Mouse (Mus musculus): ENCODE data around the gene Sbf2. TPM values are rescaled to one million over a fixed set of nuclear protein-coding genes. Genes with fewer than 3 reads are reported as not detected.

Gene Sbf2
- polyA plus RNA-seq, 1 experiment, result 5.5 TPM

DNA sequence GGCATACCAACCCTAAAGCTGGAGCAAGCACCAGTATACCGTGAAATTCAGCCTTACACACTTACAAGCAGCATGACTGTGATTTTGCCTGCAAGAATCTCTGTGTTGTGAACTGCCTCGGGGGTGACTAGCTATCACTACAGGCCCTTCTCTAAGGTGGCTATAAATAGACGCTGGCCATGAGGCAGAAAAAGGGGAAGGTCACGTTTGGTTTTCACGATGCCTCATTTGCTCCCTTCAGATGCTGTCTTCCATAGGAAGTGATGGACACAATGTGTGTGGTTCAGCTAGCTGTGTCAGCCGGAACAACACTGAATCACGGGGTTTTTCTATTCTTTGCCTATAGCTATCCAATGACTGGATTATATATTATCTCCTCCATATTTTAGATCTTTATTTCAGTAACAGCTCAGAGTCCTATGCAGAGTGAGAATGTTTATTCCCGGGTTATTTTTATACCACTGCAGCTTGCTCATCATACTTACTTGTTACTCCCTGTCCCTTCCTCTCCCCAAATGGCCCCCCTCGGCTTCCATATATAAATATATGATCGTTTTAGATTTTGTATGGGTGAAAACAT is 235.3 kb downstream of the Sbf2 start:
- Histone ChIP-seq H3K4me3 (ENCODE audit: extremely low read depth, insufficient read depth, insufficient read length) (no peak overlapping the region), H3K27ac (ENCODE audit: insufficient read depth, low read length) (no peak overlapping the region), H3K27me3 (ENCODE audit: control insufficient read depth, insufficient read depth, low read length) (no peaks in the 10 kb centered on the region), H3K4me1 (ENCODE audit: control insufficient read depth, insufficient read depth, insufficient read length) (no peaks in the 10 kb centered on the region; the same call in 1 of the 2 replicates), H3K36me3 (ENCODE audit: control insufficient read depth, insufficient read depth, low read length) (no peaks in the 10 kb centered on the region)
- DNase-seq (ENCODE audit: low read depth in 1 of 2, low spot score in 2 of 2), result no peak
- 44% methylated on average over 10 of the region's 10 CpGs for WGBS
- TF ChIP-seq CTCF (IDR thresholded peaks at IDR 0.05; ENCODE audit: extremely low read depth, insufficient read depth, insufficient read length, insufficient replicate concordance) (no peak), POLR2A (IDR thresholded peaks at IDR 0.05; ENCODE audit: low read depth, low read length) (no peak)

- DNase-seq (ENCODE audit: low read depth in 1 of 2, low spot score in 2 of 2), result peak in 1 of 2 experiments; percentile 11
- H3K27ac ChIP-seq (ENCODE audit: insufficient read depth, low read length), result no peak overlapping the region
- WGBS, result 38% methylated on average over 4 of the region's 4 CpGs
These were observed 242.2 kb downstream of the Sbf2 start for GRCm38 (mm10) chr7:110372529-110372928.

GRCm38 (mm10) chr7:110362005-110362404 is 252.7 kb downstream of the Sbf2 start:
- no peak for TF ChIP-seq CTCF (IDR thresholded peaks at IDR 0.05; ENCODE audit: extremely low read depth, insufficient read depth, insufficient read length, insufficient replicate concordance)
- no peak for TF ChIP-seq POLR2A (IDR thresholded peaks at IDR 0.05; ENCODE audit: low read depth, low read length)
- 94% methylated on average over 11 of the region's 11 CpGs for WGBS
- DNase-seq (ENCODE audit: low read depth in 1 of 2, low spot score in 2 of 2), result no peak
- Histone ChIP-seq H3K4me3 (ENCODE audit: extremely low read depth, insufficient read depth, insufficient read length) (no peak overlapping the region), H3K4me1 (ENCODE audit: control insufficient read depth, insufficient read depth, insufficient read length) (no peaks in the 10 kb centered on the region), H3K27ac (ENCODE audit: insufficient read depth, low read length) (no peak overlapping the region), H3K36me3 (ENCODE audit: control insufficient read depth, insufficient read depth, low read length) (no peaks in the 10 kb centered on the region), H3K27me3 (ENCODE audit: control insufficient read depth, insufficient read depth, low read length) (no peaks in the 10 kb centered on the region)

More at GRCm38 (mm10) chr7:110372529-110372928, 242.2 kb downstream of the Sbf2 start:
- H3K27me3 ChIP-seq (ENCODE audit: control insufficient read depth, insufficient read depth, low read length), result no peaks in the 10 kb centered on the region
- no peak overlapping the region for H3K4me3 ChIP-seq (ENCODE audit: extremely low read depth, insufficient read depth, insufficient read length)
- TF ChIP-seq POLR2A (IDR thresholded peaks at IDR 0.05; ENCODE audit: low read depth, low read length) (no peak), CTCF (IDR thresholded peaks at IDR 0.05; ENCODE audit: extremely low read depth, insufficient read depth, insufficient read length, insufficient replicate concordance) (no peak)
- H3K4me1 ChIP-seq (ENCODE audit: control insufficient read depth, insufficient read depth, insufficient read length), result no peaks in the 10 kb centered on the region
- H3K36me3 ChIP-seq (ENCODE audit: control insufficient read depth, insufficient read depth, low read length), result no peaks in the 10 kb centered on the region

DNA sequence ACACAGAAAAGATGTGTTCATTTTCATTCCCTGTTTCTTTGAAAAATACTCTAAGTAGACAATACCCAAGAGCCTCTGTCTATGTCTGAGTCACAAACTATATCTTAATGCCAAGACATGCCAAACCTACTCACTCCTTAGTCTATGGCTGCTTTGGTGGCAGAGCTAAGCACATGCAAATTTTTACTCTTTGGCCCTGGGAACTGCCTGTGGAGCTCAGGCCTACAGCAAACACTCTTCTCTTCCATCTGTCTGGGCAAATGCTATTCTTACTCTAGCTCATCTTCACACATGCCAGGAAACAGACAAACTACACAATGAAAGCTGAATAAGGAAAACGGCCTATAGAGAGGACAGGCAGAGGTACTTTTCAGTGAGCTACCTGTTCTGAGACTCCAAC is 253.2 kb downstream of the Sbf2 start:
- WGBS, result 89% methylated on average over 1 of the region's 1 CpGs
- H3K27me3 ChIP-seq (ENCODE audit: control insufficient read depth, insufficient read depth, low read length), result no peaks in the 10 kb centered on the region
- no peak overlapping the region for H3K27ac ChIP-seq (ENCODE audit: insufficient read depth, low read length)
- H3K4me3 ChIP-seq (ENCODE audit: extremely low read depth, insufficient read depth, insufficient read length), result no peak overlapping the region
- H3K36me3 ChIP-seq (ENCODE audit: control insufficient read depth, insufficient read depth, low read length), result no peaks in the 10 kb centered on the region
- no peaks in the 10 kb centered on the region for H3K4me1 ChIP-seq (ENCODE audit: control insufficient read depth, insufficient read depth, insufficient read length)
- TF ChIP-seq POLR2A (IDR thresholded peaks at IDR 0.05; ENCODE audit: low read depth, low read length), result no peak
- no peak for TF ChIP-seq CTCF (IDR thresholded peaks at IDR 0.05; ENCODE audit: extremely low read depth, insufficient read depth, insufficient read length, insufficient replicate concordance)
- no peak for DNase-seq (ENCODE audit: low read depth in 1 of 2, low spot score in 2 of 2)

GRCm38 (mm10) chr7:110359391-110359790 is 255.3 kb downstream of the Sbf2 start:
- H3K27me3 ChIP-seq (ENCODE audit: control insufficient read depth, insufficient read depth, low read length), result no peaks in the 10 kb centered on the region
- DNase-seq (ENCODE audit: low read depth in 1 of 2, low spot score in 2 of 2), result no peak
- no peaks in the 10 kb centered on the region for H3K36me3 ChIP-seq (ENCODE audit: control insufficient read depth, insufficient read depth, low read length)
- TF ChIP-seq CTCF (IDR thresholded peaks at IDR 0.05; ENCODE audit: extremely low read depth, insufficient read depth, insufficient read length, insufficient replicate concordance), result no peak
- TF ChIP-seq POLR2A (IDR thresholded peaks at IDR 0.05; ENCODE audit: low read depth, low read length), result no peak
- no peaks in the 10 kb centered on the region for H3K4me1 ChIP-seq (ENCODE audit: control insufficient read depth, insufficient read depth, insufficient read length)
- no peak overlapping the region for H3K4me3 ChIP-seq (ENCODE audit: extremely low read depth, insufficient read depth, insufficient read length)
- 90% methylated on average over 2 of the region's 2 CpGs for WGBS
- H3K27ac ChIP-seq (ENCODE audit: insufficient read depth, low read length), result no peak overlapping the region

DNA sequence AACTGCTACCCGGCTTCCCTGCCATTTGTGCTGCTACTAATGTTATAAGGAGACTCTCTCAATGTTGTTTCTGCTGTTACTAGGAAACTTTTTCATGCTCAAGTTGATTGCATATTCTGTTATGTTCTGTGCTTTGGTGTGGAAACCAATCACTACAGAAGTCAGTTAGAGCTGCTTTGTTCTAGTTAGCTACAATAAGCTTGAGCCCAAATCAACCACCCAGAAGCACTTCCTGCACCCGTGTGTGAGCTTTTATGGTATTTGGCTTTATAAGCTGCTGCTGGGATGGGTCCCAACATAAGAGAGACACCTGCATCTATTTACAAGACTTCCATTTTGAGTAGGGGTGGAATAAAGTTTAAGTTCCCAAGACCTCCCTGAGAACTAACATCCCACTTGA is 260.8 kb downstream of the Sbf2 start:
- Histone ChIP-seq H3K27ac (ENCODE audit: insufficient read depth, low read length) (no peak overlapping the region), H3K4me1 (ENCODE audit: control insufficient read depth, insufficient read depth, insufficient read length) (no peaks in the 10 kb centered on the region), H3K27me3 (ENCODE audit: control insufficient read depth, insufficient read depth, low read length) (no peaks in the 10 kb centered on the region), H3K4me3 (ENCODE audit: extremely low read depth, insufficient read depth, insufficient read length) (no peak overlapping the region), H3K36me3 (ENCODE audit: control insufficient read depth, insufficient read depth, low read length) (no peaks in the 10 kb centered on the region; the same call in 1 of the 2 replicates)
- WGBS, result 72% methylated on average over 2 of the region's 2 CpGs
- no peak for DNase-seq (ENCODE audit: low read depth in 1 of 2, low spot score in 2 of 2)
- TF ChIP-seq POLR2A (IDR thresholded peaks at IDR 0.05; ENCODE audit: low read depth, low read length) (no peak), CTCF (IDR thresholded peaks at IDR 0.05; ENCODE audit: extremely low read depth, insufficient read depth, insufficient read length, insufficient replicate concordance) (no peak)

DNA sequence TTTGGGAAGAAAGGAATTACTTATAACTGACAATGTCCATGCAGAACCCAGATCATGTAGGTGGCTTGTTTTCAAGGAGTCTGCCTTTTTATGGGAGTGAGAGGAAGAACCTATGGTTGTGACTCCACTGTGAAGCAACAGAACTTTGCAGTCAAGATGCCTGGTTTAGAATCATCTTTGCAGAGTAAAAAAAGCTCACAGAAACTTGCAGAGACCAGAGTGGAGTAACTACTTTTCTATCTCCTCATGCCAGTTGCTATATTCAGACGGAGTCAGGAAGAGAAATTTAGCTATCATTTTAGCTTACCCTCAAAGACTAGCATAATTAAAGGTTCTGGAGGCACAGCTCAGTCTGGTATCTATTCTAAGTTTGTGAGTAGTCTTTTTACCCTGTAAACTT is 267.5 kb downstream of the Sbf2 start:
- TF ChIP-seq POLR2A (IDR thresholded peaks at IDR 0.05; ENCODE audit: low read depth, low read length) (no peak), CTCF (IDR thresholded peaks at IDR 0.05; ENCODE audit: extremely low read depth, insufficient read depth, insufficient read length, insufficient replicate concordance) (no peak)
- Histone ChIP-seq H3K27ac (ENCODE audit: insufficient read depth, low read length) (no peak overlapping the region), H3K4me1 (ENCODE audit: control insufficient read depth, insufficient read depth, insufficient read length) (no peaks in the 10 kb centered on the region), H3K4me3 (ENCODE audit: extremely low read depth, insufficient read depth, insufficient read length) (no peak overlapping the region), H3K27me3 (ENCODE audit: control insufficient read depth, insufficient read depth, low read length) (no peaks in the 10 kb centered on the region), H3K36me3 (ENCODE audit: control insufficient read depth, insufficient read depth, low read length) (no peaks in the 10 kb centered on the region; the same call in 1 of the 2 replicates)
- DNase-seq (ENCODE audit: low read depth in 1 of 2, low spot score in 2 of 2), result no peak
- WGBS, result 95% methylated on average over 1 of the region's 1 CpGs

All from spleen, adult 2 months (tissue).